Comparison of ENCODE assay signal across 16 mouse cellular contexts in genomic region chr9:51966373-51966772, GRCm38 (mm10). TPM values are rescaled to one million over a fixed set of nuclear protein-coding genes. Genes with fewer than 3 reads are reported as not detected.
DNase-seq lines count a peak whose midpoint lies in the region; ATAC-seq and TF ChIP-seq lines count a peak whose summit lies in the region.
"Had no signal": no experiment of that assay in that cellular context is flagged by ENCODE, and none has a peak within 500 bp of the region (broad histone marks: within the 10 kb centered on the region; RNA-seq: fewer than 3 reads in every experiment).

No protein-coding gene starts in this region.

- no peak overlapping the region for H3K4me3 ChIP-seq in heart, postnatal 0 days (ENCODE audit: low read depth, low read length)
- H3K4me3 ChIP-seq in heart, embryonic 12.5 days, result no peak overlapping the region
- no peak overlapping the region for H3K4me3 ChIP-seq in lung, postnatal 0 days (ENCODE audit: low read depth, low read length)
- H3K4me3 ChIP-seq in ES-E14 (ENCODE audit: insufficient read depth in 1 of 2, low read depth in 1 of 2, low read length in 2 of 2, poor library complexity in 1 of 2, severe bottlenecking in 1 of 2), result no peak overlapping the region
- no peak overlapping the region for H3K4me3 ChIP-seq in kidney, embryonic 15.5 days (replicated peaks)
- H3K4me3 ChIP-seq: forebrain, embryonic 12.5 days; heart, embryonic 13.5 days; midbrain, embryonic 12.5 days had no signal

- DNase-seq in heart, postnatal 0 days (ENCODE audit: low spot score), result no peak
- DNase-seq in lung, postnatal 0 days (ENCODE audit: low spot score), result no peak
- no peak for DNase-seq in lung, postnatal 25 days (ENCODE audit: low spot score)
- no peak for DNase-seq in ES-E14 (ENCODE audit: low read depth, low spot score)
- DNase-seq in naive thymus-derived CD4-positive, alpha-beta T cell, adult 2 months (ENCODE audit: low read depth), result peak; percentile 45
- no peak for DNase-seq in right cerebral cortex, adult 2 months (ENCODE audit: low spot score in 2 of 2)
- DNase-seq: cerebellum, postnatal 14 days; gastrocnemius, postnatal 10 days; kidney, adult 8-10 months; lung, postnatal 36 days; thymus, postnatal 4 days had no signal

- no peak overlapping the region for H3K4me2 ChIP-seq in heart, postnatal 0 days (ENCODE audit: low read depth, low read length)
- H3K4me2 ChIP-seq in heart, embryonic 12.5 days, result no peak overlapping the region
- no peak overlapping the region for H3K4me2 ChIP-seq in lung, postnatal 0 days (replicated peaks; ENCODE audit: low read depth, low read length)
- no peak overlapping the region for H3K4me2 ChIP-seq in kidney, embryonic 15.5 days
- H3K4me2 ChIP-seq: forebrain, embryonic 12.5 days; heart, embryonic 13.5 days; midbrain, embryonic 12.5 days had no signal

- in situ Hi-C loops in ES-E14 (cut with MboI; ENCODE audit: low sequenced_read_pairs in 2 of 2, unreplicated experiment in 2 of 2), result no loop called here

- no peak for TF ChIP-seq EP300 in heart, postnatal 0 days (IDR thresholded peaks at IDR 0.05; ENCODE audit: low read depth)
- no peak for TF ChIP-seq EP300 in lung, postnatal 0 days (IDR thresholded peaks at IDR 0.05)

- no peak overlapping the region for H3K27ac ChIP-seq in heart, postnatal 0 days (ENCODE audit: low read depth)
- no peak overlapping the region for H3K27ac ChIP-seq in heart, embryonic 12.5 days (ENCODE audit: poor library complexity, severe bottlenecking)
- no peak overlapping the region for H3K27ac ChIP-seq in lung, postnatal 0 days (ENCODE audit: low read length)
- no peak overlapping the region for H3K27ac ChIP-seq in ES-E14 (ENCODE audit: insufficient read depth, low read depth, low read length, poor library complexity, severe bottlenecking)
- H3K27ac ChIP-seq in kidney, embryonic 15.5 days, result no peak overlapping the region
- H3K27ac ChIP-seq: forebrain, embryonic 12.5 days; heart, embryonic 13.5 days; midbrain, embryonic 12.5 days had no signal

- no peaks in the 10 kb centered on the region for H3K36me3 ChIP-seq in heart, postnatal 0 days (replicated peaks; ENCODE audit: control insufficient read depth, insufficient read depth, low read length)
- H3K36me3 ChIP-seq in heart, embryonic 12.5 days, result no peaks in the 10 kb centered on the region
- no peaks in the 10 kb centered on the region for H3K36me3 ChIP-seq in lung, postnatal 0 days (ENCODE audit: insufficient read depth, low read length)
- H3K36me3 ChIP-seq in ES-E14 (ENCODE audit: control insufficient read depth, insufficient read depth, low read length, poor library complexity, severe bottlenecking), result no peaks in the 10 kb centered on the region
- no peaks in the 10 kb centered on the region for H3K36me3 ChIP-seq in kidney, embryonic 15.5 days
- H3K36me3 ChIP-seq: forebrain, embryonic 12.5 days; heart, embryonic 13.5 days; midbrain, embryonic 12.5 days had no signal

- H3K4me1 ChIP-seq in heart, postnatal 0 days (ENCODE audit: control insufficient read depth, insufficient read depth), result peaks cover under 1% of the 10 kb centered on the region; the same call in 1 of the 2 replicates
- peaks cover 18% of the 10 kb centered on the region for H3K4me1 ChIP-seq in heart, embryonic 12.5 days (replicated peaks)
- no peaks in the 10 kb centered on the region for H3K4me1 ChIP-seq in lung, postnatal 0 days (ENCODE audit: insufficient read depth, low read depth, low read length)
- H3K4me1 ChIP-seq in ES-E14 (ENCODE audit: control insufficient read depth in 2 of 2, insufficient read depth in 2 of 2, low read length in 2 of 2, poor library complexity in 1 of 2), result no peaks in the 10 kb centered on the region
- peaks cover 7% of the 10 kb centered on the region; the same call in 1 of the 2 replicates for H3K4me1 ChIP-seq in kidney, embryonic 15.5 days

- H3K9ac ChIP-seq in heart, postnatal 0 days (replicated peaks; ENCODE audit: low read depth, low read length), result no peak overlapping the region
- no peak overlapping the region for H3K9ac ChIP-seq in heart, embryonic 12.5 days
- H3K9ac ChIP-seq in lung, postnatal 0 days (replicated peaks; ENCODE audit: low read depth), result no peak overlapping the region
- no peak overlapping the region for H3K9ac ChIP-seq in ES-E14 (ENCODE audit: insufficient read depth, low read depth, low read length, poor library complexity, severe bottlenecking)
- H3K9ac ChIP-seq in kidney, embryonic 15.5 days, result no peak overlapping the region
- H3K9ac ChIP-seq: forebrain, embryonic 12.5 days; heart, embryonic 13.5 days; midbrain, embryonic 12.5 days had no signal

- TF ChIP-seq CTCF in heart, postnatal 0 days (IDR thresholded peaks at IDR 0.05; ENCODE audit: low read depth), result peak; percentile 13; the same call in 1 of the 2 replicates
- peak; percentile 52 for TF ChIP-seq CTCF in lung, postnatal 0 days (IDR thresholded peaks at IDR 0.05)

- ATAC-seq in heart, postnatal 0 days (ENCODE audit: insufficient read depth, low read depth), result no peak
- no peak for ATAC-seq in heart, embryonic 12.5 days (ENCODE audit: insufficient number of reproducible peaks, low FRiP score)
- ATAC-seq in lung, postnatal 0 days, result no peak
- ATAC-seq in kidney, embryonic 15.5 days (replicated peaks; ENCODE audit: low FRiP score), result no peak

- H3K9me3 ChIP-seq in heart, postnatal 0 days (replicated peaks; ENCODE audit: control insufficient read depth, low read length), result no peaks in the 10 kb centered on the region
- no peaks in the 10 kb centered on the region for H3K9me3 ChIP-seq in heart, embryonic 12.5 days (replicated peaks)
- no peaks in the 10 kb centered on the region for H3K9me3 ChIP-seq in lung, postnatal 0 days (ENCODE audit: low read length)
- no peaks in the 10 kb centered on the region for H3K9me3 ChIP-seq in ES-E14 (ENCODE audit: control insufficient read depth, insufficient read depth, low read depth, low read length)
- H3K9me3 ChIP-seq in kidney, embryonic 15.5 days (replicated peaks), result 0 out of 2 replicates have a peak, but pooled peaks cover 3% of the 10 kb centered on the region
- H3K9me3 ChIP-seq: forebrain, embryonic 12.5 days; heart, embryonic 13.5 days; midbrain, embryonic 12.5 days had no signal

- no peaks in the 10 kb centered on the region for H3K27me3 ChIP-seq in heart, postnatal 0 days (ENCODE audit: control insufficient read depth, insufficient read depth, low read length)
- H3K27me3 ChIP-seq in heart, embryonic 12.5 days (replicated peaks), result no peaks in the 10 kb centered on the region
- no peaks in the 10 kb centered on the region for H3K27me3 ChIP-seq in lung, postnatal 0 days (replicated peaks; ENCODE audit: insufficient read depth, low read length)
- no peaks in the 10 kb centered on the region for H3K27me3 ChIP-seq in kidney, embryonic 15.5 days
- H3K27me3 ChIP-seq: heart, embryonic 13.5 days had no signal

TF ChIP-seq in ES-E14, 5 proteins besides CTCF, POLR2A, EP300 and RAD21:
- TF ChIP-seq HCFC1 (IDR thresholded peaks at IDR 0.05; ENCODE audit: borderline replicate concordance, insufficient read depth, low read length) (no peak), MAFK (IDR thresholded peaks at IDR 0.05; ENCODE audit: insufficient read depth, low read depth, low read length) (no peak), CHD2 (IDR thresholded peaks at IDR 0.05; ENCODE audit: low read depth, low read length) (no peak), ZNF384 (IDR thresholded peaks at IDR 0.05; ENCODE audit: low read depth, low read length) (peak; percentile 91), ZC3H11A (IDR thresholded peaks at IDR 0.05; ENCODE audit: borderline replicate concordance, low read depth, low read length) (peak; percentile 26; the same call in 1 of the 2 replicates)

RNA-seq across cellular contexts. Expression of gene Fdx1, which starts 3.0 kb away (rescaled TPM):
- 56.1 and 89.3 TPM in 2 replicates for total RNA-seq in heart, postnatal 0 days (2014; rRNA removed; ENCODE audit: low replicate concordance)
- polyA plus RNA-seq in heart, postnatal 0 days (2015; fragmentation: Nextera tagmentation; extraction: Ambion mirVana), result 183 and 200 TPM in 2 replicates
- 96.4 and 100 TPM in 2 replicates for polyA plus RNA-seq in heart, embryonic 12.5 days (2016; fragmentation: Nextera tagmentation; extraction: Ambion mirVana)
- 217 and 260 TPM in 2 replicates for polyA plus RNA-seq in lung, postnatal 0 days (2015; fragmentation: Nextera tagmentation; extraction: Ambion mirVana)
- 14.7 and 21.3 TPM in 2 replicates for total RNA-seq in ES-E14 (2012; rRNA removed)
- 105 and 129 TPM in 2 replicates for polyA plus RNA-seq in kidney, embryonic 15.5 days (2015; fragmentation: Nextera tagmentation; extraction: Ambion mirVana)
